Mouse (Mus musculus): ENCODE measurements around the gene Sertad4. TPM values are rescaled to one million over a fixed set of nuclear protein-coding genes. Genes with fewer than 3 reads are reported as not detected.

Gene Sertad4
- 1.3 and 1.6 TPM in 2 replicates for total RNA-seq (2012; rRNA removed)

DNA sequence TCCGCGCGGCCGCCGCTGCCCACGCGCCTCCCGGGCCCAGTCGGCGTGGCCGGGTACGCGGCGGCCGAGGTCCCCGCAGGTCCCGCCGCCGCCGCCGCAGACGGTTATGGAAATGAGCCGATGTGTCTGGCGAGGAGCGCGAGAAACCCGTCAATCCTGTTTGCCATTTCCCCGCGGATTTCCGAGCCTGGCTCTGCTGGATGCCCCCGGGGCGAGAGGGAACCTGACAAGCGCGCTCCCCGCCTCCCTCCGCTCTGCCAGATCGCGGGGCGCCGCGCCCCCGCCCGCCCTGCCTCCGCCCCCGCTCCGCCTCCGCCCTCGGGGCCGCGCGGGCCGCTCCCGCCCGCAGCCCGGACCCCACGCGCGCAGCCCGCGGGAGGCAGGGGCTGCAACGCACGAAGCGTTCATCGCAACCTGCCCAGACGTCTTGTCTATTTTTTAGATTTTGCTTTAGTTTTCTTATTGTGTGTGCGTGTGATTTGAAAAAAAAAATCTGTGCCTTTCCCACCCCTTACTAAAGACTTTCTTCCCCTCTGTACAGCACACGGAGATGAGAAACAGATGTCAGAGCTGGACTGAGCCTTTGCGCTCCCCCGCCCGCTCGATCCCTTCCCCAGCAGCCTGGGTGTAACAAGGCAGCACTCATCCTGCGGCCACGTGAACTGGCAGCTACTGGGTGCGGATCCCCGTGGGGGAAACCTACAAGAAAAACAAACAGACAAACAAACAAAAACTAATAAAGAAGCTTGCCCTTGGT, at the start of gene Sertad4:
Gene Sertad4, minus strand, starts transcription at position 283 of the 757 bp plus-strand sequence.
- no peaks in the 10 kb centered on the region for H3K9me3 ChIP-seq (ENCODE audit: control insufficient read depth, insufficient read depth, low read depth, low read length)
- H3K27ac ChIP-seq (ENCODE audit: insufficient read depth, low read depth, low read length, poor library complexity, severe bottlenecking): no peak within 1 kb of the TSS
- peak within 1 kb of the TSS; percentile 76 for H3K9ac ChIP-seq (ENCODE audit: insufficient read depth, low read depth, low read length, poor library complexity, severe bottlenecking)
- TF ChIP-seq CHD2 (IDR thresholded peaks at IDR 0.05; ENCODE audit: low read depth, low read length): no peak
- DNase-seq (ENCODE audit: low read depth, low spot score): no peak
- H3K4me3 ChIP-seq (ENCODE audit: insufficient read depth in 1 of 2, low read depth in 1 of 2, low read length in 2 of 2, poor library complexity in 1 of 2, severe bottlenecking in 1 of 2): peak within 1 kb of the TSS; percentile 73 to 95
- in situ Hi-C loops (cut with MboI; ENCODE audit: low sequenced_read_pairs in 2 of 2, unreplicated experiment in 2 of 2): no loop called here
- H3K36me3 ChIP-seq (ENCODE audit: control insufficient read depth, insufficient read depth, low read length, poor library complexity, severe bottlenecking): no peaks in the 10 kb centered on the region
- H3K4me1 ChIP-seq (ENCODE audit: control insufficient read depth in 2 of 2, insufficient read depth in 2 of 2, low read length in 2 of 2, poor library complexity in 1 of 2): peaks cover 0 to 7% of the 10 kb centered on the region in 2 experiments; a peak in 2 of 4 replicates

DNA sequence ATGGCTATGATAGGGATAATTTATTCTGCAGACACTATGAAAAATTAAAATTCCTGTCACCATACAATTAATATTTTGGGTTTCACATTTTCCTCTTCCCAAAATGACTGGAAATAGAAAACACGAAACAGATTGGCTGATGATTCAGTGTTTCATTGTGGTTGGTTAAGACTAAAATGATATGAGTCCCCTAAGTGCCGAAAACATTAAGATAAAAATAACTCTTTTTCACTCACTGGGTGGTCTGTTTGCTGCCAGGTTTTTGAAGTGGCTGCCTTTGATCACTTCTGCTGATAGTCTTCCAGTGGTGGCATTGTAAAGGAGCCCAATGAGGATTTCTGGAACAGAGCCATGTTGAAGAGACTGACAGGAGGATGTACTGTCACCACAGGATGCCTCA, 46.0 kb upstream of the Sertad4 start:
- in situ Hi-C loops (cut with MboI; ENCODE audit: low sequenced_read_pairs in 2 of 2, unreplicated experiment in 2 of 2): no loop called here
- no peak for TF ChIP-seq MAFK (IDR thresholded peaks at IDR 0.05; ENCODE audit: insufficient read depth, low read depth, low read length)
- DNase-seq (ENCODE audit: low read depth, low spot score): no peak

DNA sequence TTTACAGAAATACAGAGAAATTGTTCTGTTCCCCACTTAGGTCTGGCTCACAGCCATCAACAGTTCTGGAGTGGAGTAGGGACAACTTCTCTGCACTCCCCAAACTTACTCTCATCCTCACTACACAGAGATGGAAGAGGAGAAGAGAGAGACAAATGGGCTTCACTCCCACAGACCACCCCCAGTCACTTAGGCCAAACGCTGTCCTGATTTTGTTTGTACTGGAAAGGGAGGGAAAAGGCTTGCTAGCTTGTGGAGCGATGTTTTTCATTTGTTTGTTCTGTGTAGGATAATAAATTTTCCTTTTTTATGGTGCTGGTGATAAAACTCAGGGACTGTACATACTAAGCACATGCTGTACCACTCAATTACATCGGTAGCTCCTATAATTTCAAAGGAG, 45.4 kb upstream of the Sertad4 start:
- no peaks in the 10 kb centered on the region for H3K9me3 ChIP-seq (ENCODE audit: control insufficient read depth, insufficient read depth, low read depth, low read length)
- H3K4me3 ChIP-seq (ENCODE audit: insufficient read depth in 1 of 2, low read depth in 1 of 2, low read length in 2 of 2, poor library complexity in 1 of 2, severe bottlenecking in 1 of 2): no peak overlapping the region
- no peaks in the 10 kb centered on the region for H3K4me1 ChIP-seq (ENCODE audit: control insufficient read depth in 2 of 2, insufficient read depth in 2 of 2, low read length in 2 of 2, poor library complexity in 1 of 2)
- H3K36me3 ChIP-seq (ENCODE audit: control insufficient read depth, insufficient read depth, low read length, poor library complexity, severe bottlenecking): no peaks in the 10 kb centered on the region; the same call in 1 of the 2 replicates
- H3K9ac ChIP-seq (ENCODE audit: insufficient read depth, low read depth, low read length, poor library complexity, severe bottlenecking): no peak overlapping the region
- TF ChIP-seq ZNF384 (IDR thresholded peaks at IDR 0.05; ENCODE audit: low read depth, low read length): no peak
- TF ChIP-seq MAFK (IDR thresholded peaks at IDR 0.05; ENCODE audit: insufficient read depth, low read depth, low read length): no peak
- no peak for TF ChIP-seq CHD2 (IDR thresholded peaks at IDR 0.05; ENCODE audit: low read depth, low read length)
- TF ChIP-seq HCFC1 (IDR thresholded peaks at IDR 0.05; ENCODE audit: borderline replicate concordance, insufficient read depth, low read length): no peak
- TF ChIP-seq ZC3H11A (IDR thresholded peaks at IDR 0.05; ENCODE audit: borderline replicate concordance, low read depth, low read length): no peak
- no peak overlapping the region for H3K27ac ChIP-seq (ENCODE audit: insufficient read depth, low read depth, low read length, poor library complexity, severe bottlenecking)
- in situ Hi-C loops (cut with MboI; ENCODE audit: low sequenced_read_pairs in 2 of 2, unreplicated experiment in 2 of 2): no loop called here
- no peak for DNase-seq (ENCODE audit: low read depth, low spot score)

More for the DNA sequence above, 46.0 kb upstream of the Sertad4 start:
- Histone ChIP-seq H3K9me3 (ENCODE audit: control insufficient read depth, insufficient read depth, low read depth, low read length) (no peaks in the 10 kb centered on the region), H3K9ac (ENCODE audit: insufficient read depth, low read depth, low read length, poor library complexity, severe bottlenecking) (no peak overlapping the region), H3K27ac (ENCODE audit: insufficient read depth, low read depth, low read length, poor library complexity, severe bottlenecking) (no peak overlapping the region), H3K4me3 (ENCODE audit: insufficient read depth in 1 of 2, low read depth in 1 of 2, low read length in 2 of 2, poor library complexity in 1 of 2, severe bottlenecking in 1 of 2) (no peak overlapping the region), H3K36me3 (ENCODE audit: control insufficient read depth, insufficient read depth, low read length, poor library complexity, severe bottlenecking) (no peaks in the 10 kb centered on the region; the same call in 1 of the 2 replicates), H3K4me1 (ENCODE audit: control insufficient read depth in 2 of 2, insufficient read depth in 2 of 2, low read length in 2 of 2, poor library complexity in 1 of 2) (no peaks in the 10 kb centered on the region)

DNA sequence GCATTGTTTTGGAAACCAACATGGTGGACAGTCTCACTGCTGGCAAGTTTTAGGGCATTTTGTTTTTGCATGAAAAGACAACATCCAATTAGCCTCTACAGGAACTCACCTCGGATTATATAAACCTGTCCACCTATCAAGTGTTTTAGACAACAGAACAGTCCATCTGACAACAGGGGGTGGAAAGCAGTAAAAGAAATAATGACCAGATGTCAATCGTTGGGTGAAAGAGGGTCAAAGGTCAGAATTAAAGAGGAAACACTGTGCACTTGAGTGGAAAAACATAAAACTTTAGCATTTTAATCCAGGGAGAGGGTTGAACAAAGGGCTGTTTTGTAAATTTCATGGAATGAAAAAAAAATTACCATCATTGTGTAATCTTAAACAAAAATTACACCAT, 43.2 kb upstream of the Sertad4 start:
- H3K36me3 ChIP-seq (ENCODE audit: control insufficient read depth, insufficient read depth, low read length, poor library complexity, severe bottlenecking): no peaks in the 10 kb centered on the region; the same call in 1 of the 2 replicates
- no peak overlapping the region for H3K27ac ChIP-seq (ENCODE audit: insufficient read depth, low read depth, low read length, poor library complexity, severe bottlenecking)
- no peaks in the 10 kb centered on the region for H3K4me1 ChIP-seq (ENCODE audit: control insufficient read depth in 2 of 2, insufficient read depth in 2 of 2, low read length in 2 of 2, poor library complexity in 1 of 2)
- H3K4me3 ChIP-seq (ENCODE audit: insufficient read depth in 1 of 2, low read depth in 1 of 2, low read length in 2 of 2, poor library complexity in 1 of 2, severe bottlenecking in 1 of 2): no peak overlapping the region
- H3K9me3 ChIP-seq (ENCODE audit: control insufficient read depth, insufficient read depth, low read depth, low read length): no peaks in the 10 kb centered on the region
- no peak overlapping the region for H3K9ac ChIP-seq (ENCODE audit: insufficient read depth, low read depth, low read length, poor library complexity, severe bottlenecking)
- in situ Hi-C loops (cut with MboI; ENCODE audit: low sequenced_read_pairs in 2 of 2, unreplicated experiment in 2 of 2): no loop called here
- no peak for DNase-seq (ENCODE audit: low read depth, low spot score)
- TF ChIP-seq HCFC1 (IDR thresholded peaks at IDR 0.05; ENCODE audit: borderline replicate concordance, insufficient read depth, low read length) (no peak), CHD2 (IDR thresholded peaks at IDR 0.05; ENCODE audit: low read depth, low read length) (no peak), MAFK (IDR thresholded peaks at IDR 0.05; ENCODE audit: insufficient read depth, low read depth, low read length) (no peak), ZNF384 (IDR thresholded peaks at IDR 0.05; ENCODE audit: low read depth, low read length) (no peak), ZC3H11A (IDR thresholded peaks at IDR 0.05; ENCODE audit: borderline replicate concordance, low read depth, low read length) (no peak)

DNA sequence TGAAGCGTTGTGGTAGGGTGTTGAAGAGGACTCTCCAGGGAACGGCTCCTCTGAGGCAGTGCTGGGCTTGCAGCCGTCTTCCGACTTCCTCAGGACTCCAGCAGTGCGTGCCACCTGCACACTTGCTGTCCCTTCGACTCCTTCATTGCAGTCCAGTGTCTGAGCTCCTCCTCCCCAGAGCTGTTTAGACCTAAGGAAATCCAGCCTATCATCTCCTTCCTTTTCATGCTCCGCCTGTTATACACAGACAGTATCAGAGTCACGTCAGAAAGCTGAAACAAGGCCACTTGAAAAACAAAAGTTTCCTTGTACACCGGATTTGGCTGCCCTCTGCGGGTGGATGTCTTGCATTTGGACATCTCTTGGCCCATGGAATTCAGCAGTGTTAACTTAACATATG, 41.7 kb upstream of the Sertad4 start:
- TF ChIP-seq ZC3H11A (IDR thresholded peaks at IDR 0.05; ENCODE audit: borderline replicate concordance, low read depth, low read length): no peak
- no peak for TF ChIP-seq HCFC1 (IDR thresholded peaks at IDR 0.05; ENCODE audit: borderline replicate concordance, insufficient read depth, low read length)
- TF ChIP-seq CHD2 (IDR thresholded peaks at IDR 0.05; ENCODE audit: low read depth, low read length): no peak
- no peak for TF ChIP-seq MAFK (IDR thresholded peaks at IDR 0.05; ENCODE audit: insufficient read depth, low read depth, low read length)
- TF ChIP-seq ZNF384 (IDR thresholded peaks at IDR 0.05; ENCODE audit: low read depth, low read length): no peak
- no peak for DNase-seq (ENCODE audit: low read depth, low spot score)
- no peaks in the 10 kb centered on the region for H3K4me1 ChIP-seq (ENCODE audit: control insufficient read depth in 2 of 2, insufficient read depth in 2 of 2, low read length in 2 of 2, poor library complexity in 1 of 2)
- H3K9me3 ChIP-seq (ENCODE audit: control insufficient read depth, insufficient read depth, low read depth, low read length): no peaks in the 10 kb centered on the region
- H3K36me3 ChIP-seq (ENCODE audit: control insufficient read depth, insufficient read depth, low read length, poor library complexity, severe bottlenecking): no peaks in the 10 kb centered on the region; the same call in 1 of the 2 replicates
- no peak overlapping the region for H3K27ac ChIP-seq (ENCODE audit: insufficient read depth, low read depth, low read length, poor library complexity, severe bottlenecking)
- no peak overlapping the region for H3K4me3 ChIP-seq (ENCODE audit: insufficient read depth in 1 of 2, low read depth in 1 of 2, low read length in 2 of 2, poor library complexity in 1 of 2, severe bottlenecking in 1 of 2)
- in situ Hi-C loops (cut with MboI; ENCODE audit: low sequenced_read_pairs in 2 of 2, unreplicated experiment in 2 of 2): no loop called here
- no peak overlapping the region for H3K9ac ChIP-seq (ENCODE audit: insufficient read depth, low read depth, low read length, poor library complexity, severe bottlenecking)

All from ES-E14 (cell line).